Mouse (Mus musculus): Measurements from ENCODE around the gene Gm10471.
"Not testable (repeated sequence)": the region's sequence is repeated elsewhere in the genome, so short reads cannot be mapped to it uniquely, and the experiment has no call there.

The Gm10471 gene

GRCm38 (mm10) chr5:26089191-26089590 lies at the start of gene Gm10471:
Gene Gm10471, minus strand, starts transcription at chr5:26089291.
- not testable (repeated sequence) for DNase-seq

- not testable (repeated sequence) for DNase-seq
Observed at GRCm38 (mm10) chr5:26121321-26121720, 32.2 kb upstream of the Gm10471 start, which contains the start of gene Gm10220. Gene Gm10220, minus strand, starts transcription at chr5:26121421.

DNA sequence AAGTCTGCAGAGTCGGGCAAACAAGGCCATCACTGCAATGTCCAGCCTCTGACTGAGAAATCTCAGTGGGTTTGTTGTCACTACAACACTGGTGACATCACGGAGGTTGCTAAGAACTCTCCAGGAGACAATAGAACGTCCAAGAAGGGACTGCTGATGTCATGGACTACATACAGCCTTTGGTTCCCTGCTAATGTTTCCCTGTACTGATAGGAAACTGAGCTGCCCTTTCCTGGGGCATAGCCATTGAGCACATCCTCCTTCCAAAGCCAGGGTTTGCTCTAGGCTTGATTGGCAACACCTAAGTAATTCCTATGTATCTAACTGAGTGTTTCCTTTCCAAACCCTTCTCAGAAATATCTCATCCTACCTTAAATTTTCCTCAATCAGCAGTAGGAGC lies 16.2 kb upstream of the Gm10471 start, which contains the start of gene 5031410I06Rik:
Gene 5031410I06Rik, minus strand, starts transcription at position 101 of the 400 bp plus-strand sequence.
- not testable (repeated sequence) for DNase-seq

DNA sequence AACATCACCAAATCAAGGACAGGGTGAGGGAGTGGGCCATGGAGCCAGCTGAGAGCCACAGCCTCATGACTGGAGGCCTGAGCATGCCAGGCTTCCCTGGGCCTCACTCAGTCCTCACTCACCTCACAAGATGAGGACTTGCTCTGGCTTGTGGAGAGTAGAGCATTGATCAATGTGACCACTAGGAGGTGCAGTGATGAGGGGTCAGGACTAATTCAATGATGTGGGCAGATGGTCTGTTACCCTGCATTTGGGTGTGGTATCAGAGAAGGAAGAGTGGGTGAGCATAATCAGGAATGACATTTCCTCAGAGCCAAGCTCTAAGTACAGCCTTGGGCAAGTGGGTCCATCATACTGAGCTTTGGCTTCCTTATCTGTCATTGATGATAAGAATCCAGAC lies 10.1 kb downstream of the Gm10471 start:
- not testable (repeated sequence) for DNase-seq

- DNase-seq, result no peak
Observed at GRCm38 (mm10) chr5:26070716-26071115, 18.4 kb downstream of the Gm10471 start.

- not testable (repeated sequence) for DNase-seq
Observed at GRCm38 (mm10) chr5:26058481-26058880, 30.6 kb downstream of the Gm10471 start, which contains the start of gene Gm7347. Gene Gm7347, minus strand, starts transcription at chr5:26058581.

GRCm38 (mm10) chr5:26039458-26039857 lies 49.6 kb downstream of the Gm10471 start, which contains the start of gene Speer4a:
Gene Speer4a, minus strand, starts transcription at chr5:26039558.
- DNase-seq, result not testable (repeated sequence)
